Mouse (Mus musculus): ENCODE results near the gene Cd72. TPM values are rescaled to one million over a fixed set of nuclear protein-coding genes. Genes with fewer than 3 reads are reported as not detected.
A peak's percentile ranks its signal among the peaks of the same experiment; 100 is the strongest.

Cd72 gene
- polyA plus RNA-seq, 1 experiment from 2014 or later: 3.2 TPM

- H3K27me3 ChIP-seq (ENCODE audit: insufficient read depth, low read length): peaks cover 37% of the 10 kb centered on the region
- DNase-seq (no peak), ATAC-seq (ENCODE audit: insufficient read depth) (peak; percentile 5; the same call in 1 of the 2 replicates)
- no peak for TF ChIP-seq CTCF (IDR thresholded peaks at IDR 0.05; ENCODE audit: low read depth)
- 0 out of 2 replicates have a peak overlapping the region, but pooled peaks have one; percentile 4 for H3K4me3 ChIP-seq (ENCODE audit: low read depth, low read length)
- no peaks in the 10 kb centered on the region for H3K4me1 ChIP-seq (ENCODE audit: insufficient read depth)
- peaks cover 33% of the 10 kb centered on the region for H3K36me3 ChIP-seq (ENCODE audit: insufficient read depth)
- no peak overlapping the region for H3K27ac ChIP-seq (ENCODE audit: low read depth)
- H3K9ac ChIP-seq: no peak overlapping the region
- no peaks in the 10 kb centered on the region for H3K9me3 ChIP-seq (ENCODE audit: low read depth, low read length)
- H3K4me2 ChIP-seq: peak overlapping the region; percentile 42
- 31% methylated on average over 16 of the region's 16 CpGs for WGBS
Observed at GRCm38 (mm10) chr4:43428180-43428861, 26.1 kb downstream of the Cd72 start.

- Histone ChIP-seq H3K27me3 (ENCODE audit: insufficient read depth, low read length) (peaks cover 37% of the 10 kb centered on the region), H3K4me3 (ENCODE audit: low read depth, low read length) (no peak overlapping the region), H3K4me1 (ENCODE audit: insufficient read depth) (no peaks in the 10 kb centered on the region), H3K36me3 (ENCODE audit: insufficient read depth) (peaks cover 39% of the 10 kb centered on the region), H3K9ac (no peak overlapping the region), H3K4me2 (no peak overlapping the region), H3K9me3 (ENCODE audit: low read depth, low read length) (no peaks in the 10 kb centered on the region), H3K27ac (ENCODE audit: low read depth) (no peak overlapping the region)
- DNase-seq (no peak), ATAC-seq (ENCODE audit: insufficient read depth) (no peak)
- 28% methylated on average over 23 of the region's 23 CpGs for WGBS
- TF ChIP-seq CTCF (IDR thresholded peaks at IDR 0.05; ENCODE audit: low read depth): no peak
Observed at GRCm38 (mm10) chr4:43427501-43428179, 26.8 kb downstream of the Cd72 start.

- TF ChIP-seq CTCF (IDR thresholded peaks at IDR 0.05; ENCODE audit: low read depth): no peak
- H3K9ac ChIP-seq: no peak overlapping the region
Observed at GRCm38 (mm10) chr4:43426487-43426886, 27.9 kb downstream of the Cd72 start.

GRCm38 (mm10) chr4:43425648-43426380, 28.6 kb downstream of the Cd72 start:
- peaks cover 50% of the 10 kb centered on the region for H3K36me3 ChIP-seq (ENCODE audit: insufficient read depth)
- TF ChIP-seq CTCF (IDR thresholded peaks at IDR 0.05; ENCODE audit: low read depth): no peak
- ATAC-seq (ENCODE audit: insufficient read depth): peak; percentile 36; the same call in 1 of the 2 replicates

More at GRCm38 (mm10) chr4:43426487-43426886, 27.9 kb downstream of the Cd72 start:
- 61% methylated on average over 10 of the region's 10 CpGs for WGBS
- Histone ChIP-seq H3K9me3 (ENCODE audit: low read depth, low read length) (no peaks in the 10 kb centered on the region), H3K27me3 (ENCODE audit: insufficient read depth, low read length) (peaks cover 37% of the 10 kb centered on the region), H3K4me3 (ENCODE audit: low read depth, low read length) (no peak overlapping the region), H3K4me1 (ENCODE audit: insufficient read depth) (no peaks in the 10 kb centered on the region), H3K4me2 (no peak overlapping the region), H3K27ac (ENCODE audit: low read depth) (no peak overlapping the region), H3K36me3 (ENCODE audit: insufficient read depth) (peaks cover 50% of the 10 kb centered on the region)
- ATAC-seq (ENCODE audit: insufficient read depth) (no peak), DNase-seq (no peak)

GRCm38 (mm10) chr4:43425197-43425596, 29.2 kb downstream of the Cd72 start:
- Histone ChIP-seq H3K36me3 (ENCODE audit: insufficient read depth) (peaks cover 50% of the 10 kb centered on the region), H3K4me1 (ENCODE audit: insufficient read depth) (0 out of 2 replicates have a peak, but pooled peaks cover under 1% of the 10 kb centered on the region), H3K9ac (no peak overlapping the region), H3K9me3 (ENCODE audit: low read depth, low read length) (no peaks in the 10 kb centered on the region), H3K4me3 (ENCODE audit: low read depth, low read length) (no peak overlapping the region), H3K27ac (ENCODE audit: low read depth) (no peak overlapping the region), H3K27me3 (ENCODE audit: insufficient read depth, low read length) (peaks cover 37% of the 10 kb centered on the region), H3K4me2 (peak overlapping the region; percentile 36)
- no peak for TF ChIP-seq CTCF (IDR thresholded peaks at IDR 0.05; ENCODE audit: low read depth)
- no peak for DNase-seq
- WGBS: 35% methylated on average over 14 of the region's 14 CpGs
- ATAC-seq (ENCODE audit: insufficient read depth): no peak

More at GRCm38 (mm10) chr4:43425648-43426380, 28.6 kb downstream of the Cd72 start:
- H3K9ac ChIP-seq: peak overlapping the region; percentile 4; the same call in 1 of the 2 replicates
- 28% methylated on average over 31 of the region's 31 CpGs for WGBS
- H3K9me3 ChIP-seq (ENCODE audit: low read depth, low read length): no peaks in the 10 kb centered on the region
- no peak overlapping the region for H3K4me3 ChIP-seq (ENCODE audit: low read depth, low read length)
- H3K27ac ChIP-seq (ENCODE audit: low read depth): no peak overlapping the region
- DNase-seq: peak; percentile 34
- peaks cover 37% of the 10 kb centered on the region for H3K27me3 ChIP-seq (ENCODE audit: insufficient read depth, low read length)
- peak overlapping the region; percentile 36 for H3K4me2 ChIP-seq
- no peaks in the 10 kb centered on the region for H3K4me1 ChIP-seq (ENCODE audit: insufficient read depth)

GRCm38 (mm10) chr4:43424072-43424471, 30.4 kb downstream of the Cd72 start:
- no peak overlapping the region for H3K4me3 ChIP-seq (ENCODE audit: low read depth, low read length)
- H3K36me3 ChIP-seq (ENCODE audit: insufficient read depth): peaks cover 53% of the 10 kb centered on the region
- DNase-seq (no peak), ATAC-seq (ENCODE audit: insufficient read depth) (no peak)
- 72% methylated on average over 9 of the region's 9 CpGs for WGBS
- no peaks in the 10 kb centered on the region for H3K9me3 ChIP-seq (ENCODE audit: low read depth, low read length)
- no peak overlapping the region for H3K9ac ChIP-seq
- no peak overlapping the region for H3K27ac ChIP-seq (ENCODE audit: low read depth)
- H3K27me3 ChIP-seq (ENCODE audit: insufficient read depth, low read length): peaks cover 37% of the 10 kb centered on the region
- peaks cover 3% of the 10 kb centered on the region; the same call in 1 of the 2 replicates for H3K4me1 ChIP-seq (ENCODE audit: insufficient read depth)
- no peak for TF ChIP-seq CTCF (IDR thresholded peaks at IDR 0.05; ENCODE audit: low read depth)
- H3K4me2 ChIP-seq: no peak overlapping the region
